ENCODE assay signal across 14 mouse cellular contexts in genomic region chr3:17582487-17582886, GRCm38 (mm10).
DNase-seq lines count a peak whose midpoint lies in the region; ATAC-seq lines count a peak whose summit lies in the region.
"Had no signal": no experiment of that assay in that cellular context is flagged by ENCODE, and none has a peak within 500 bp of the region (broad histone marks: within the 10 kb centered on the region; RNA-seq: fewer than 3 reads in every experiment).

No protein-coding gene starts in this region.

- WGBS in forebrain, embryonic 14.5 days = 12% methylated on average over 9 of the region's 9 CpGs
- WGBS in hindbrain, embryonic 16.5 days = 25% methylated on average over 9 of the region's 9 CpGs
- WGBS in neural tube, embryonic 12.5 days = 37% methylated on average over 9 of the region's 9 CpGs

- H3K4me1 ChIP-seq in forebrain, embryonic 14.5 days (ENCODE audit: control insufficient read depth, insufficient read depth, low read length) = no peaks in the 10 kb centered on the region
- H3K4me1 ChIP-seq in hindbrain, embryonic 16.5 days (ENCODE audit: control insufficient read depth, insufficient read depth, low read depth, low read length) = no peaks in the 10 kb centered on the region
- H3K4me1 ChIP-seq in neural tube, embryonic 12.5 days = no peaks in the 10 kb centered on the region
- H3K4me1 ChIP-seq: lung, embryonic 15.5 days had no signal

- H3K27me3 ChIP-seq in forebrain, embryonic 14.5 days (replicated peaks; ENCODE audit: control insufficient read depth, insufficient read depth, low read length) = no peaks in the 10 kb centered on the region
- H3K27me3 ChIP-seq in hindbrain, embryonic 16.5 days (replicated peaks; ENCODE audit: control insufficient read depth, insufficient read depth, low read length) = no peaks in the 10 kb centered on the region
- H3K27me3 ChIP-seq in neural tube, embryonic 12.5 days (replicated peaks) = no peaks in the 10 kb centered on the region
- H3K27me3 ChIP-seq: lung, embryonic 15.5 days; Patski had no signal

- no peak overlapping the region for H3K4me3 ChIP-seq in forebrain, embryonic 14.5 days (ENCODE audit: low read depth, low read length)
- H3K4me3 ChIP-seq in hindbrain, embryonic 16.5 days (ENCODE audit: low read length) = no peak overlapping the region
- no peak overlapping the region for H3K4me3 ChIP-seq in neural tube, embryonic 12.5 days
- H3K4me3 ChIP-seq: lung, embryonic 15.5 days had no signal

- no peak overlapping the region for H3K9ac ChIP-seq in forebrain, embryonic 14.5 days (ENCODE audit: low read length)
- H3K9ac ChIP-seq in hindbrain, embryonic 16.5 days (ENCODE audit: low read depth, low read length) = no peak overlapping the region
- H3K9ac ChIP-seq in neural tube, embryonic 12.5 days = no peak overlapping the region
- H3K9ac ChIP-seq: lung, embryonic 15.5 days had no signal

- H3K27ac ChIP-seq in forebrain, embryonic 14.5 days (ENCODE audit: low read depth, low read length) = 0 out of 2 replicates have a peak overlapping the region, but pooled peaks have one; percentile 15
- peak overlapping the region; percentile 65 for H3K27ac ChIP-seq in hindbrain, embryonic 16.5 days (ENCODE audit: low read depth, low read length)
- H3K27ac ChIP-seq in neural tube, embryonic 12.5 days = no peak overlapping the region
- H3K27ac ChIP-seq: kidney, postnatal 0 days; lung, embryonic 15.5 days had no signal

- peak overlapping the region; percentile 23; the same call in 1 of the 2 replicates for H3K4me2 ChIP-seq in forebrain, embryonic 14.5 days (ENCODE audit: low read length)
- peak overlapping the region; percentile 28 for H3K4me2 ChIP-seq in hindbrain, embryonic 16.5 days (ENCODE audit: low read length)
- no peak overlapping the region for H3K4me2 ChIP-seq in neural tube, embryonic 12.5 days (replicated peaks)
- H3K4me2 ChIP-seq: lung, embryonic 15.5 days had no signal

- no peaks in the 10 kb centered on the region for H3K36me3 ChIP-seq in forebrain, embryonic 14.5 days (ENCODE audit: control insufficient read depth, insufficient read depth, low read length)
- no peaks in the 10 kb centered on the region for H3K36me3 ChIP-seq in hindbrain, embryonic 16.5 days (ENCODE audit: control insufficient read depth, insufficient read depth, low read length)
- H3K36me3 ChIP-seq in neural tube, embryonic 12.5 days = no peaks in the 10 kb centered on the region
- H3K36me3 ChIP-seq: lung, embryonic 15.5 days had no signal

- DNase-seq in embryo, embryonic 10 days (ENCODE audit: low spot score) = peak; percentile 5
- DNase-seq in embryo, embryonic 9.5 days (ENCODE audit: extremely low spot score) = no peak
- peak; percentile 85 for DNase-seq in forebrain, embryonic 14.5 days (ENCODE audit: low spot score)
- no peak for DNase-seq in urinary bladder, postnatal 14 days (ENCODE audit: low spot score)
- no peak for DNase-seq in lung, postnatal 25 days (ENCODE audit: low spot score)
- no peak for DNase-seq in right cerebral cortex, postnatal 14 days
- DNase-seq: cerebellum, postnatal 25 days; thymus, adult 2 months had no signal

- peak; percentile 60 for ATAC-seq in forebrain, embryonic 14.5 days
- ATAC-seq in hindbrain, embryonic 16.5 days = 0 out of 2 replicates have a peak, but pooled peaks have one; percentile 41
- ATAC-seq in neural tube, embryonic 12.5 days (ENCODE audit: low FRiP score, low read depth) = peak; percentile 59; the same call in 1 of the 2 replicates
- ATAC-seq: inflammation-experienced regulatory T-cells, adult 6 months; Patski had no signal

- H3K9me3 ChIP-seq in forebrain, embryonic 14.5 days (replicated peaks; ENCODE audit: control insufficient read depth, low read length) = no peaks in the 10 kb centered on the region
- no peaks in the 10 kb centered on the region for H3K9me3 ChIP-seq in hindbrain, embryonic 16.5 days (ENCODE audit: control insufficient read depth, low read length)
- no peaks in the 10 kb centered on the region for H3K9me3 ChIP-seq in neural tube, embryonic 12.5 days
- H3K9me3 ChIP-seq: lung, embryonic 15.5 days had no signal

Comparison
In these comparisons a context has a peak if more than half of its experiments do, and no peak if none do; other contexts are left out.
1. DNase-seq: peak in embryo, embryonic 10 days (single experiment) and forebrain, embryonic 14.5 days (single experiment); none in embryo, embryonic 9.5 days (single experiment), urinary bladder, postnatal 14 days (single experiment), lung, postnatal 25 days (single experiment) and right cerebral cortex, postnatal 14 days (single experiment).
2. Peak in every context shown above with its lines, with median percentiles within 50 percentile points of each other: ATAC-seq.